Mouse (Mus musculus) thymus, postnatal 10 days (tissue): ENCODE measurements around the gene Thada.
"Not testable (repeated sequence)": the region's sequence is repeated elsewhere in the genome, so short reads cannot be mapped to it uniquely, and the experiment has no call there.

ENCODE experiments used
- DNase-seq, 2 experiments: peaks; one replicate each; pipeline ENCODE4 v3.0.0; 2021; ENCODE audit warnings: low spot score in 2 of 2

The Thada gene

GRCm38 (mm10) chr17:84258638-84259261 lies 207.3 kb downstream of the Thada start:
- DNase-seq, result no peak

- no peak for DNase-seq
These were observed 208.0 kb downstream of the Thada start for GRCm38 (mm10) chr17:84257927-84258532.

GRCm38 (mm10) chr17:84256278-84256819 lies 209.7 kb downstream of the Thada start:
- no peak for DNase-seq

GRCm38 (mm10) chr17:84255841-84256240 lies 210.2 kb downstream of the Thada start:
- no peak for DNase-seq

- no peak for DNase-seq
These were observed 214.6 kb downstream of the Thada start for GRCm38 (mm10) chr17:84251426-84251825.

- DNase-seq, result no peak
These were observed 221.7 kb downstream of the Thada start for GRCm38 (mm10) chr17:84244182-84244920.

- DNase-seq, result no peak
These were observed 222.2 kb downstream of the Thada start for GRCm38 (mm10) chr17:84243759-84244158.

GRCm38 (mm10) chr17:84241308-84241957 lies 224.6 kb downstream of the Thada start:
- no peak for DNase-seq

GRCm38 (mm10) chr17:84239679-84240292 lies 226.2 kb downstream of the Thada start:
- DNase-seq, result no peak

GRCm38 (mm10) chr17:84238174-84238573 lies 227.8 kb downstream of the Thada start:
- no peak for DNase-seq

- DNase-seq, result no peak
These were observed 229.0 kb downstream of the Thada start for GRCm38 (mm10) chr17:84236781-84237557.

GRCm38 (mm10) chr17:84235399-84235928 lies 230.5 kb downstream of the Thada start:
- DNase-seq, result no peak

GRCm38 (mm10) chr17:84234785-84235184 lies 231.2 kb downstream of the Thada start:
- not testable (repeated sequence) for DNase-seq

- DNase-seq, result no peak
These were observed 232.2 kb downstream of the Thada start for GRCm38 (mm10) chr17:84233758-84234157.

- DNase-seq, result no peak
These were observed 234.6 kb downstream of the Thada start for GRCm38 (mm10) chr17:84231361-84231760.

- no peak for DNase-seq
These were observed 237.8 kb downstream of the Thada start for GRCm38 (mm10) chr17:84228223-84228622.

GRCm38 (mm10) chr17:84226681-84227080 lies 239.3 kb downstream of the Thada start:
- DNase-seq, result no peak

- no peak for DNase-seq
These were observed 239.8 kb downstream of the Thada start for GRCm38 (mm10) chr17:84226231-84226630.

GRCm38 (mm10) chr17:84224217-84224887 lies 241.7 kb downstream of the Thada start:
- no peak for DNase-seq

GRCm38 (mm10) chr17:84218841-84219240 lies 247.2 kb downstream of the Thada start:
- not testable (repeated sequence) for DNase-seq
